Mouse (Mus musculus): ENCODE results near the gene Rbm43.

- no peak for TF ChIP-seq MYOD1 (IDR thresholded peaks at IDR 0.05; ENCODE audit: control insufficient read depth, insufficient read length, low read depth)
- no peak for TF ChIP-seq CTCF (IDR thresholded peaks at IDR 0.05; ENCODE audit: control insufficient read depth, insufficient read depth, insufficient read length)
- no peak for TF ChIP-seq MYOG (IDR thresholded peaks at IDR 0.05; ENCODE audit: control insufficient read depth, extremely low read depth, insufficient read length)
- TF ChIP-seq USF1 (IDR thresholded peaks at IDR 0.05; ENCODE audit: low read depth), result no peak
- TF ChIP-seq FOSL1 (IDR thresholded peaks at IDR 0.05; ENCODE audit: insufficient read depth, low read length, poor library complexity, severe bottlenecking), result no peak
- no peak for TF ChIP-seq MAX (IDR thresholded peaks at IDR 0.05)
- no peak for TF ChIP-seq CEBPB (IDR thresholded peaks at IDR 0.05; ENCODE audit: low read depth)
These were observed 35.9 kb upstream of the Rbm43 start for GRCm38 (mm10) chr2:51970897-51971296.
